ENCODE assay signal across 10 mouse cellular contexts in the genomic region with DNA sequence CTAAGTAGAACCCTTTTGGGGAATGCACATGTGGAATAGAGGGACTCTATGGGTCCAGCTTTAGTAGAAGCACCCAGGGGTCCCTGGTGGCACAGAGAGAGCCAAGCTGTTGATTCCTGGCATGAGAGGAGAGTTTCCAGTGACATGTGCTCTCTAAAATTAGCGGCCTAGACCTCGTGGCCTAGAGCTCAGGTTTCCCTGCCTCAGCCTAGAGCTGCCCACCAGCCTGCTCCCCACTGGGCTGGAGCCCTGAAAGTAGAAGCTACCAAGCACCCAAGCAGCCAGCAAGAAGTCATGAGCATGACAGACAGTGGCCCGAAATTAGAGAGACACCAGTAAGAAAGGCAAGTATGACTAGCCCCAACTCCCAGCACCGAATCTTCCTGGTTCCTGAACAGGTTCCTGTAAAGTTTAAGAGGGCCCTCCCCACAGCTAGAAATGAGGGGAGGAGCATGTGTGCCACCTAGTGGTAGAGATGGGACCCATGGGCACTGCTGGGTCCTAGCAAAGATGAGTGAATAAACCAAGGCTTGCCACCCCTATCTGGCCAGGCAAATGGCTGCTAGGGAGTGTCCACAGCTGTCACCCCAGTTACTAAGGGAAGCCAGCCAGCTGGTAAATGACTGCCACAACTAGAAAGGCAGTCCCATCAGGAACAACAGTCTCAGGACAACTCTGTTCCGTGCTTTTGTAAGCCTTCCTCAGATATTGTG. TPM values are rescaled to one million over a fixed set of nuclear protein-coding genes. Genes with fewer than 3 reads are reported as not detected.
DNase-seq lines count a peak whose midpoint lies in the region; ATAC-seq and TF ChIP-seq lines count a peak whose summit lies in the region.
"Had no signal": no experiment of that assay in that cellular context is flagged by ENCODE, and none has a peak within 500 bp of the region (broad histone marks: within the 10 kb centered on the region; RNA-seq: fewer than 3 reads in every experiment).

No protein-coding gene starts in this region.

- ATAC-seq in Patski = peak; percentile 65
- 0 out of 2 replicates have a peak, but pooled peaks have one; percentile 43 for ATAC-seq in heart, embryonic 15.5 days (replicated peaks; ENCODE audit: insufficient number of reproducible peaks, insufficient read depth, low FRiP score, low read depth)
- ATAC-seq in megakaryocyte progenitor cell, adult 5-6 weeks (replicated peaks; ENCODE audit: poor library complexity) = peak; percentile 95
- peak; percentile 74; the same call in 1 of the 2 replicates for ATAC-seq in stomach, embryonic 16.5 days (ENCODE audit: insufficient read depth, low FRiP score)

- POLR2A ChIA-PET in Patski (lab: Charles Lee) = interaction anchor here (1.0 to 1.6 kb wide), 2 partner anchors 9 to 19 kb away, joined by 3 to 4 read pairs; no protein-coding TSS in a partner anchor

- peaks cover 11% of the 10 kb centered on the region for H3K27me3 ChIP-seq in Patski
- H3K27me3 ChIP-seq in heart, embryonic 15.5 days = no peaks in the 10 kb centered on the region
- H3K27me3 ChIP-seq in stomach, embryonic 16.5 days (ENCODE audit: control insufficient read depth, insufficient read depth, low read length) = no peaks in the 10 kb centered on the region
- H3K27me3 ChIP-seq: embryonic facial prominence, embryonic 13.5 days had no signal

- peak; percentile 74 for TF ChIP-seq CTCF in left cerebral cortex, adult 2 months (IDR thresholded peaks at IDR 0.05)
- peak; percentile 80 for TF ChIP-seq CTCF in Patski (IDR thresholded peaks at IDR 0.05)

- H3K4me1 ChIP-seq in heart, embryonic 15.5 days (replicated peaks) = no peaks in the 10 kb centered on the region; the same call in 1 of the 2 replicates
- H3K4me1 ChIP-seq in stomach, embryonic 16.5 days (ENCODE audit: control insufficient read depth, insufficient read depth, low read length) = no peaks in the 10 kb centered on the region
- H3K4me1 ChIP-seq: embryonic facial prominence, embryonic 13.5 days had no signal

- H3K36me3 ChIP-seq in heart, embryonic 15.5 days = peaks cover 18% of the 10 kb centered on the region
- H3K36me3 ChIP-seq in stomach, embryonic 16.5 days (ENCODE audit: control insufficient read depth, insufficient read depth, low read length) = 0 out of 2 replicates have a peak, but pooled peaks cover 3% of the 10 kb centered on the region

- no peak overlapping the region for H3K9ac ChIP-seq in heart, embryonic 15.5 days
- no peak overlapping the region for H3K9ac ChIP-seq in stomach, embryonic 16.5 days (ENCODE audit: low read length)
- H3K9ac ChIP-seq: embryonic facial prominence, embryonic 13.5 days had no signal

- DNase-seq in left cerebral cortex, adult 2 months (ENCODE audit: extremely low spot score in 1 of 2, low spot score in 2 of 2) = peak; percentile 27 to 43
- no peak for DNase-seq in left cerebral cortex, adult 11 months (ENCODE audit: low spot score)
- no peak for DNase-seq in Patski (ENCODE audit: low read depth, low spot score)
- DNase-seq in cerebellum, postnatal 36 days = peak; percentile 57 to 58
- DNase-seq in kidney, postnatal 25 days = peak; percentile 63 to 67

- in situ Hi-C loops in Patski (cut with MboI; ENCODE audit: low pct_unique_long_range_greater_than_20kb) = no loop called here

- 55% methylated on average over 5 of the region's 5 CpGs for WGBS in heart, embryonic 15.5 days
- 64% methylated on average over 5 of the region's 5 CpGs for WGBS in stomach, embryonic 16.5 days

- intact Hi-C loops in left cerebral cortex, adult 2 months (cut with DNase I) = loop anchor here (1.0 to 10.0 kb wide), 3 partner anchors 19 to 684 kb away; no protein-coding TSS in a partner anchor

- no peak overlapping the region for H3K4me3 ChIP-seq in left cerebral cortex, adult 2 months
- H3K4me3 ChIP-seq in heart, embryonic 15.5 days = no peak overlapping the region
- no peak overlapping the region for H3K4me3 ChIP-seq in stomach, embryonic 16.5 days (replicated peaks; ENCODE audit: low read length)
- H3K4me3 ChIP-seq: embryonic facial prominence, embryonic 13.5 days; megakaryocyte, embryonic 14.5 days had no signal

- CTCF ChIA-PET in Patski (lab: Charles Lee) = interaction anchor here (1.4 to 2.4 kb wide), 5 partner anchors 9 to 26 kb away, joined by 4 to 12 read pairs (median 11); no protein-coding TSS in a partner anchor

- no peaks in the 10 kb centered on the region for H3K9me3 ChIP-seq in heart, embryonic 15.5 days (replicated peaks)
- H3K9me3 ChIP-seq in stomach, embryonic 16.5 days (replicated peaks; ENCODE audit: control insufficient read depth, low read length) = no peaks in the 10 kb centered on the region
- H3K9me3 ChIP-seq: embryonic facial prominence, embryonic 13.5 days; megakaryocyte, embryonic 14.5 days had no signal

- H3K27ac ChIP-seq in left cerebral cortex, adult 2 months = no peak overlapping the region
- H3K27ac ChIP-seq in heart, embryonic 15.5 days = 0 out of 2 replicates have a peak overlapping the region, but pooled peaks have one; percentile 24
- H3K27ac ChIP-seq in stomach, embryonic 16.5 days (ENCODE audit: low read length) = no peak overlapping the region
- H3K27ac ChIP-seq: embryonic facial prominence, embryonic 13.5 days had no signal

- H3K4me2 ChIP-seq in heart, embryonic 15.5 days = no peak overlapping the region
- no peak overlapping the region for H3K4me2 ChIP-seq in stomach, embryonic 16.5 days (ENCODE audit: low read depth, low read length)
- H3K4me2 ChIP-seq: embryonic facial prominence, embryonic 13.5 days had no signal

RNA-seq across cellular contexts. Expression of a gene that starts 18.1 kb away (rescaled TPM):
- total RNA-seq in left cerebral cortex, adult 2 months (2021) = 100 to 1,000 TPM in 1 of 2 experiments, 10 to 100 TPM in 1; 98.4 to 119 TPM
- polyA plus RNA-seq in Patski (2021) = 192 TPM
- polyA plus RNA-seq in heart, embryonic 15.5 days (2015; fragmentation: Nextera tagmentation; extraction: Ambion mirVana) = 7.5 and 8.1 TPM in 2 replicates
- 0.07 and 0.61 TPM in 2 replicates for total RNA-seq in megakaryocyte progenitor cell, adult 5-6 weeks (2015)
- total RNA-seq in megakaryocyte progenitor cell, adult 5-6 weeks (2017) = 0.04 TPM in 1 of 2 replicates, not detected in the other
- polyA plus RNA-seq in stomach, embryonic 16.5 days (2015; fragmentation: Nextera tagmentation; extraction: Ambion mirVana) = 6.7 and 7.1 TPM in 2 replicates

RNA-seq across cellular contexts. Expression of a gene that starts 24.9 kb away (rescaled TPM):
- 10 to 100 TPM; 74.8 to 90.1 TPM for total RNA-seq in left cerebral cortex, adult 2 months (2021)
- polyA plus RNA-seq in Patski (2021) = 324 TPM
- polyA plus RNA-seq in heart, embryonic 15.5 days (2015; fragmentation: Nextera tagmentation; extraction: Ambion mirVana) = 163 and 175 TPM in 2 replicates
- total RNA-seq in megakaryocyte progenitor cell, adult 5-6 weeks (2015) = 265 and 285 TPM in 2 replicates
- 218 and 226 TPM in 2 replicates for total RNA-seq in megakaryocyte progenitor cell, adult 5-6 weeks (2017)
- polyA plus RNA-seq in stomach, embryonic 16.5 days (2015; fragmentation: Nextera tagmentation; extraction: Ambion mirVana) = 290 and 308 TPM in 2 replicates

RNA-seq across cellular contexts. Expression of a gene that starts 25.3 kb away (rescaled TPM):
- 10 to 100 TPM; 11.3 to 12.3 TPM for total RNA-seq in left cerebral cortex, adult 2 months (2021)
- polyA plus RNA-seq in Patski (2021) = 13.3 TPM
- polyA plus RNA-seq in heart, embryonic 15.5 days (2015; fragmentation: Nextera tagmentation; extraction: Ambion mirVana) = 13.1 and 17.4 TPM in 2 replicates
- 34.7 and 37.8 TPM in 2 replicates for total RNA-seq in megakaryocyte progenitor cell, adult 5-6 weeks (2015)
- 13.6 and 19.4 TPM in 2 replicates for total RNA-seq in megakaryocyte progenitor cell, adult 5-6 weeks (2017)
- polyA plus RNA-seq in stomach, embryonic 16.5 days (2015; fragmentation: Nextera tagmentation; extraction: Ambion mirVana) = 20.3 and 20.8 TPM in 2 replicates

RNA-seq across cellular contexts. Expression of a gene that starts 31.2 kb away (rescaled TPM):
- 10 to 100 TPM; 93.4 to 98.8 TPM for total RNA-seq in left cerebral cortex, adult 2 months (2021)
- 0.18 TPM for polyA plus RNA-seq in Patski (2021)
- polyA plus RNA-seq in heart, embryonic 15.5 days (2015; fragmentation: Nextera tagmentation; extraction: Ambion mirVana) = 8.8 and 13.7 TPM in 2 replicates
- 0.71 and 1.2 TPM in 2 replicates for total RNA-seq in megakaryocyte progenitor cell, adult 5-6 weeks (2015)
- total RNA-seq in megakaryocyte progenitor cell, adult 5-6 weeks (2017) = 0.21 TPM in 1 of 2 replicates, not detected in the other
- 22.4 and 24.4 TPM in 2 replicates for polyA plus RNA-seq in stomach, embryonic 16.5 days (2015; fragmentation: Nextera tagmentation; extraction: Ambion mirVana)

RNA-seq across cellular contexts. Expression of a gene that starts 51.9 kb away (rescaled TPM):
- under 1 TPM; 0.68 to 0.70 TPM for total RNA-seq in left cerebral cortex, adult 2 months (2021)
- 0.08 TPM for polyA plus RNA-seq in Patski (2021)
- 1.4 and 2.4 TPM in 2 replicates for polyA plus RNA-seq in heart, embryonic 15.5 days (2015; fragmentation: Nextera tagmentation; extraction: Ambion mirVana)
- 0.22 and 0.67 TPM in 2 replicates for total RNA-seq in megakaryocyte progenitor cell, adult 5-6 weeks (2015)
- 0.44 and 0.67 TPM in 2 replicates for total RNA-seq in megakaryocyte progenitor cell, adult 5-6 weeks (2017)
- 8.2 and 9.0 TPM in 2 replicates for polyA plus RNA-seq in stomach, embryonic 16.5 days (2015; fragmentation: Nextera tagmentation; extraction: Ambion mirVana)

Comparison
In these comparisons a context has a peak if more than half of its experiments do, and no peak if none do; other contexts are left out.
1. DNase-seq: peak in left cerebral cortex, adult 2 months (2 of 2), cerebellum, postnatal 36 days (2 of 2) and kidney, postnatal 25 days (2 of 2); none in left cerebral cortex, adult 11 months (single experiment) and Patski (single experiment).
2. ATAC-seq: peak in every context shown above with its lines; median percentile 95 in megakaryocyte progenitor cell, adult 5-6 weeks; 74 in stomach, embryonic 16.5 days; 65 in Patski; 43 in heart, embryonic 15.5 days.
3. RNA of a gene that starts 18.1 kb away (polyA plus RNA-seq): 192 TPM in Patski (single experiment); 7.5 to 8.1 TPM in heart, embryonic 15.5 days and 6.7 to 7.1 TPM in stomach, embryonic 16.5 days; every median in the first group is over 10 times any median in the second.